Comparison of ENCODE assay signal across 14 mouse cellular contexts in genomic region chr13:76064363-76064945, GRCm38 (mm10). TPM values are rescaled to one million over a fixed set of nuclear protein-coding genes. Genes with fewer than 3 reads are reported as not detected.
DNase-seq lines count a peak whose midpoint lies in the region; ATAC-seq lines count a peak whose summit lies in the region.
"Had no signal": no experiment of that assay in that cellular context is flagged by ENCODE, and none has a peak within 500 bp of the region (broad histone marks: within the 10 kb centered on the region; RNA-seq: fewer than 3 reads in every experiment).

No protein-coding gene starts in this region.

- ATAC-seq in heart, embryonic 16.5 days (replicated peaks; ENCODE audit: extremely low read depth, insufficient read depth, low FRiP score) = 0 out of 2 replicates have a peak, but pooled peaks have one; percentile 23
- ATAC-seq in midbrain, embryonic 13.5 days = peak; percentile 55; the same call in 1 of the 2 replicates
- no peak for ATAC-seq in midbrain, embryonic 16.5 days
- peak; percentile 64 for ATAC-seq in hindbrain, embryonic 12.5 days (ENCODE audit: low FRiP score)
- ATAC-seq: Patski had no signal

- no peak overlapping the region for H3K4me3 ChIP-seq in heart, embryonic 16.5 days (ENCODE audit: low read length)
- no peak overlapping the region for H3K4me3 ChIP-seq in midbrain, embryonic 13.5 days (replicated peaks)
- no peak overlapping the region for H3K4me3 ChIP-seq in midbrain, embryonic 16.5 days (ENCODE audit: low read depth, low read length)
- no peak overlapping the region for H3K4me3 ChIP-seq in hindbrain, embryonic 12.5 days
- H3K4me3 ChIP-seq: gastrocnemius, adult 2 months; heart, embryonic 10.5 days; liver, embryonic 15.5 days had no signal

- 74% methylated on average over 13 of the region's 13 CpGs for WGBS in heart, embryonic 16.5 days
- 97% methylated on average over 13 of the region's 13 CpGs for WGBS in midbrain, embryonic 13.5 days
- 92% methylated on average over 13 of the region's 13 CpGs for WGBS in midbrain, embryonic 16.5 days
- WGBS in hindbrain, embryonic 12.5 days = 82% methylated on average over 13 of the region's 13 CpGs

- no peaks in the 10 kb centered on the region for H3K9me3 ChIP-seq in heart, embryonic 16.5 days (replicated peaks; ENCODE audit: control insufficient read depth, low read length)
- no peaks in the 10 kb centered on the region for H3K9me3 ChIP-seq in midbrain, embryonic 13.5 days
- H3K9me3 ChIP-seq in midbrain, embryonic 16.5 days (replicated peaks; ENCODE audit: control insufficient read depth, low read length, poor library complexity, severe bottlenecking) = no peaks in the 10 kb centered on the region
- H3K9me3 ChIP-seq in hindbrain, embryonic 12.5 days (replicated peaks) = no peaks in the 10 kb centered on the region
- H3K9me3 ChIP-seq: heart, embryonic 10.5 days; liver, embryonic 15.5 days had no signal

- no peak overlapping the region for H3K27ac ChIP-seq in heart, embryonic 16.5 days (ENCODE audit: low read length)
- no peak overlapping the region for H3K27ac ChIP-seq in midbrain, embryonic 13.5 days
- H3K27ac ChIP-seq in midbrain, embryonic 16.5 days (ENCODE audit: low read length) = no peak overlapping the region
- no peak overlapping the region for H3K27ac ChIP-seq in hindbrain, embryonic 12.5 days
- H3K27ac ChIP-seq: gastrocnemius, adult 2 months; heart, embryonic 10.5 days; liver, embryonic 15.5 days had no signal

- peaks cover 3% of the 10 kb centered on the region; the same call in 1 of the 2 replicates for H3K36me3 ChIP-seq in heart, embryonic 16.5 days (ENCODE audit: control insufficient read depth, insufficient read depth)
- peaks cover 19% of the 10 kb centered on the region for H3K36me3 ChIP-seq in midbrain, embryonic 13.5 days
- H3K36me3 ChIP-seq in midbrain, embryonic 16.5 days (ENCODE audit: control insufficient read depth, insufficient read depth, low read length) = peaks cover 4% of the 10 kb centered on the region; the same call in 1 of the 2 replicates
- no peaks in the 10 kb centered on the region for H3K36me3 ChIP-seq in hindbrain, embryonic 12.5 days
- H3K36me3 ChIP-seq: heart, embryonic 10.5 days had no signal

- intact Hi-C loops in heart, postnatal 25 days (cut with DNase I) = no loop called here
- intact Hi-C loops in left cerebral cortex, postnatal 25 days (cut with DNase I) = no loop called here

- DNase-seq in heart, postnatal 25 days (ENCODE audit: low spot score) = no peak
- no peak for DNase-seq in frontal cortex, postnatal 36 days (ENCODE audit: low spot score in 2 of 2)
- no peak for DNase-seq in left cerebral cortex, postnatal 25 days (ENCODE audit: low spot score in 2 of 2)
- DNase-seq: adrenal gland, postnatal 36 days; gastrocnemius, adult 2 months; lung, postnatal 4 days had no signal

- H3K27me3 ChIP-seq in heart, embryonic 16.5 days (ENCODE audit: control insufficient read depth, insufficient read depth, low read length) = no peaks in the 10 kb centered on the region
- no peaks in the 10 kb centered on the region for H3K27me3 ChIP-seq in midbrain, embryonic 13.5 days
- no peaks in the 10 kb centered on the region for H3K27me3 ChIP-seq in midbrain, embryonic 16.5 days (ENCODE audit: control insufficient read depth, insufficient read depth, low read depth, low read length)
- no peaks in the 10 kb centered on the region for H3K27me3 ChIP-seq in hindbrain, embryonic 12.5 days
- H3K27me3 ChIP-seq: liver, embryonic 15.5 days; Patski had no signal

- H3K4me2 ChIP-seq in heart, embryonic 16.5 days (ENCODE audit: low read depth, low read length) = no peak overlapping the region
- no peak overlapping the region for H3K4me2 ChIP-seq in midbrain, embryonic 13.5 days (replicated peaks)
- H3K4me2 ChIP-seq in midbrain, embryonic 16.5 days (ENCODE audit: low read length) = no peak overlapping the region
- no peak overlapping the region for H3K4me2 ChIP-seq in hindbrain, embryonic 12.5 days (replicated peaks)
- H3K4me2 ChIP-seq: liver, embryonic 15.5 days had no signal

- H3K9ac ChIP-seq in heart, embryonic 16.5 days (ENCODE audit: low read length) = no peak overlapping the region
- H3K9ac ChIP-seq in midbrain, embryonic 13.5 days (replicated peaks) = no peak overlapping the region
- H3K9ac ChIP-seq in midbrain, embryonic 16.5 days (ENCODE audit: low read depth, low read length) = no peak overlapping the region
- H3K9ac ChIP-seq in hindbrain, embryonic 12.5 days = no peak overlapping the region
- H3K9ac ChIP-seq: liver, embryonic 15.5 days had no signal

- H3K4me1 ChIP-seq in heart, embryonic 16.5 days (ENCODE audit: control insufficient read depth, insufficient read depth, low read length) = no peaks in the 10 kb centered on the region
- no peaks in the 10 kb centered on the region for H3K4me1 ChIP-seq in midbrain, embryonic 13.5 days (replicated peaks)
- no peaks in the 10 kb centered on the region for H3K4me1 ChIP-seq in midbrain, embryonic 16.5 days (ENCODE audit: control insufficient read depth, insufficient read depth, low read length)
- no peaks in the 10 kb centered on the region for H3K4me1 ChIP-seq in hindbrain, embryonic 12.5 days
- H3K4me1 ChIP-seq: heart, embryonic 10.5 days; liver, embryonic 15.5 days had no signal

RNA-seq across cellular contexts. Expression of gene Gpr150, which starts 7.7 kb away (rescaled TPM):
- 0.08 TPM in 1 of 2 replicates, not detected in the other for polyA plus RNA-seq in heart, embryonic 16.5 days (2015; fragmentation: Nextera tagmentation; extraction: Ambion mirVana)
- not detected for total RNA-seq in heart, postnatal 25 days (2021)
- 1.1 and 1.3 TPM in 2 replicates for polyA plus RNA-seq in midbrain, embryonic 13.5 days (2015; fragmentation: Nextera tagmentation; extraction: Ambion mirVana)
- polyA plus RNA-seq in midbrain, embryonic 16.5 days (2015; fragmentation: Nextera tagmentation; extraction: Ambion mirVana) = 2.7 and 3.4 TPM in 2 replicates
- polyA plus RNA-seq in hindbrain, embryonic 12.5 days (2016; fragmentation: Nextera tagmentation; extraction: Ambion mirVana) = 0.65 and 0.98 TPM in 2 replicates
- 1 to 10 TPM; 3.2 to 4.0 TPM for total RNA-seq in left cerebral cortex, postnatal 25 days (2021)
- total RNA-seq: adrenal gland, postnatal 36 days; gastrocnemius, adult 2 months; monocyte, adult 5-6 weeks had no signal
- polyA plus RNA-seq: Patski had no signal

RNA-seq across cellular contexts. Expression of gene Arsk, which starts 34.0 kb away (rescaled TPM):
- 3.7 and 4.5 TPM in 2 replicates for polyA plus RNA-seq in heart, embryonic 16.5 days (2015; fragmentation: Nextera tagmentation; extraction: Ambion mirVana)
- total RNA-seq in heart, postnatal 25 days (2021) = 1 to 10 TPM; 3.1 to 4.4 TPM
- polyA plus RNA-seq in midbrain, embryonic 13.5 days (2015; fragmentation: Nextera tagmentation; extraction: Ambion mirVana) = 4.8 and 5.1 TPM in 2 replicates
- 3.9 and 5.0 TPM in 2 replicates for polyA plus RNA-seq in midbrain, embryonic 16.5 days (2015; fragmentation: Nextera tagmentation; extraction: Ambion mirVana)
- 4.9 and 5.5 TPM in 2 replicates for polyA plus RNA-seq in hindbrain, embryonic 12.5 days (2016; fragmentation: Nextera tagmentation; extraction: Ambion mirVana)
- 1 to 10 TPM; 4.1 to 4.6 TPM for total RNA-seq in left cerebral cortex, postnatal 25 days (2021)

RNA-seq across cellular contexts. Expression of gene Ttc37, which starts 34.1 kb away (rescaled TPM):
- polyA plus RNA-seq in heart, embryonic 16.5 days (2015; fragmentation: Nextera tagmentation; extraction: Ambion mirVana) = 7.6 and 8.0 TPM in 2 replicates
- total RNA-seq in heart, postnatal 25 days (2021) = 10 to 100 TPM; 10.8 to 11.3 TPM
- polyA plus RNA-seq in midbrain, embryonic 13.5 days (2015; fragmentation: Nextera tagmentation; extraction: Ambion mirVana) = 10.3 and 10.8 TPM in 2 replicates
- 10.3 TPM in 2 replicates for polyA plus RNA-seq in midbrain, embryonic 16.5 days (2015; fragmentation: Nextera tagmentation; extraction: Ambion mirVana)
- polyA plus RNA-seq in hindbrain, embryonic 12.5 days (2016; fragmentation: Nextera tagmentation; extraction: Ambion mirVana) = 14.5 and 16.4 TPM in 2 replicates
- 10 to 100 TPM; 17.6 to 19.1 TPM for total RNA-seq in left cerebral cortex, postnatal 25 days (2021)

RNA-seq across cellular contexts. Expression of gene Rfesd, which starts 45.9 kb away (rescaled TPM):
- 11.7 and 12.0 TPM in 2 replicates for polyA plus RNA-seq in heart, embryonic 16.5 days (2015; fragmentation: Nextera tagmentation; extraction: Ambion mirVana)
- 10 to 100 TPM; 10.9 to 12.3 TPM for total RNA-seq in heart, postnatal 25 days (2021)
- polyA plus RNA-seq in midbrain, embryonic 13.5 days (2015; fragmentation: Nextera tagmentation; extraction: Ambion mirVana) = 18.6 and 20.3 TPM in 2 replicates
- 18.2 and 19.1 TPM in 2 replicates for polyA plus RNA-seq in midbrain, embryonic 16.5 days (2015; fragmentation: Nextera tagmentation; extraction: Ambion mirVana)
- polyA plus RNA-seq in hindbrain, embryonic 12.5 days (2016; fragmentation: Nextera tagmentation; extraction: Ambion mirVana) = 19.7 and 20.4 TPM in 2 replicates
- total RNA-seq in left cerebral cortex, postnatal 25 days (2021) = 10 to 100 TPM; 15.7 to 18.8 TPM
